Mouse (Mus musculus) heart, embryonic 11.5 days (tissue): Measurements from ENCODE around the gene Mocs2. TPM values are rescaled to one million over a fixed set of nuclear protein-coding genes. Genes with fewer than 3 reads are reported as not detected.
A peak's percentile ranks its signal among the peaks of the same experiment; 100 is the strongest.

Experiments
- ATAC-seq: fragments of 200-750 bp; cut with Nextera tagmentation; replicated peaks from 2 replicates; pipeline ENCODE4 v1.8.0; 2017; ENCODE audit warnings: moderate library complexity; ENCODE audit not compliant: insufficient number of reproducible peaks, low FRiP score, low TSS enrichment
- H3K27ac ChIP-seq: fragments of 300-500 bp; sonication (generic); 2 replicates; pipeline ENCODE4 v1.5.1; 2014; ENCODE audit warnings: mild to moderate bottlenecking, low read depth, low read length
- H3K27me3 ChIP-seq: fragments of 300-500 bp; sonication (generic); 2 replicates; pipeline ENCODE4 v1.6.1; 2014; ENCODE audit warnings: mild to moderate bottlenecking, low read length, mixed read lengths; ENCODE audit not compliant: control insufficient read depth, insufficient read depth
- H3K36me3 ChIP-seq: fragments of 300-500 bp; sonication (generic); 2 replicates; pipeline ENCODE4 v1.6.1; 2014; ENCODE audit warnings: mild to moderate bottlenecking, low read length, moderate library complexity, mixed read lengths; ENCODE audit not compliant: control insufficient read depth, insufficient read depth
- H3K4me1 ChIP-seq: fragments of 300-500 bp; sonication (generic); 2 replicates; pipeline ENCODE4 v1.6.1; 2014; ENCODE audit warnings: low read length; ENCODE audit not compliant: control insufficient read depth, insufficient read depth
- H3K4me2 ChIP-seq: fragments of 300-500 bp; sonication (generic); 2 replicates; pipeline ENCODE4 v1.6.1; 2014; ENCODE audit warnings: mild to moderate bottlenecking, moderate library complexity
- H3K4me3 ChIP-seq: fragments of 300-500 bp; sonication (generic); 2 replicates; pipeline ENCODE4 v1.5.1; 2014; ENCODE audit warnings: low read depth, low read length
- H3K9ac ChIP-seq: fragments of 300-500 bp; sonication (generic); 2 replicates; pipeline ENCODE4 v1.6.1; 2014; ENCODE audit warnings: mild to moderate bottlenecking, low read depth, low read length, moderate library complexity
- H3K9me3 ChIP-seq: fragments of 300-500 bp; sonication (generic); replicated peaks from 2 replicates; pipeline ENCODE4 v1.6.1; 2016; ENCODE audit warnings: low read length; ENCODE audit not compliant: control insufficient read depth
- WGBS: fragments of 180-500 bp; shearing (Covaris S2); extraction: QIAGEN DNeasy Blood & Tissue Kit; methylation state at CpG from one replicate; pipeline ENCODE4 v1.1.7; 2014; ENCODE audit not compliant: insufficient replicate concordance; 5-methylcytosine and 5-hydroxymethylcytosine counted together
- polyA plus RNA-seq: library from polyadenylated mRNA; unstranded; fragments of >200 nt; fragmentation: Nextera tagmentation; extraction: Ambion mirVana; gene quantifications from 2 replicates; pipeline ENCODE4 v1.2.1, GENCODE M21; 2014

Mocs2 gene
- polyA plus RNA-seq, 1 experiment from 2014 or later, result 56.6 TPM

- H3K36me3 ChIP-seq, result no peaks in the 10 kb centered on the region; the same call in 1 of the 2 replicates
Observed at GRCm38 (mm10) chr13:114825377-114825855, 7.4 kb downstream of the Mocs2 start.

GRCm38 (mm10) chr13:114831367-114831833 lies 13.4 kb downstream of the Mocs2 start:
- 77% methylated on average over 4 of the region's 4 CpGs for WGBS
- Histone ChIP-seq H3K4me2 (no peak overlapping the region), H3K9me3 (no peaks in the 10 kb centered on the region), H3K9ac (no peak overlapping the region), H3K4me3 (no peak overlapping the region), H3K27me3 (no peaks in the 10 kb centered on the region), H3K4me1 (no peaks in the 10 kb centered on the region), H3K27ac (no peak overlapping the region), H3K36me3 (no peaks in the 10 kb centered on the region; the same call in 1 of the 2 replicates)
- no peak for ATAC-seq

More at GRCm38 (mm10) chr13:114825377-114825855, 7.4 kb downstream of the Mocs2 start:
- WGBS, result 90% methylated on average over 6 of the region's 6 CpGs
- no peaks in the 10 kb centered on the region for H3K9me3 ChIP-seq
- H3K4me3 ChIP-seq, result no peak overlapping the region
- H3K9ac ChIP-seq, result no peak overlapping the region
- H3K27me3 ChIP-seq, result no peaks in the 10 kb centered on the region
- H3K4me1 ChIP-seq, result no peaks in the 10 kb centered on the region
- no peak overlapping the region for H3K27ac ChIP-seq
- no peak overlapping the region for H3K4me2 ChIP-seq
- ATAC-seq, result no peak

GRCm38 (mm10) chr13:114832761-114833160 lies 14.7 kb downstream of the Mocs2 start:
- Histone ChIP-seq H3K9me3 (no peaks in the 10 kb centered on the region), H3K4me3 (no peak overlapping the region), H3K9ac (no peak overlapping the region), H3K4me2 (no peak overlapping the region), H3K4me1 (no peaks in the 10 kb centered on the region), H3K36me3 (no peaks in the 10 kb centered on the region), H3K27me3 (no peaks in the 10 kb centered on the region), H3K27ac (no peak overlapping the region)
- 66% methylated on average over 5 of the region's 5 CpGs for WGBS
- ATAC-seq, result no peak

- H3K4me2 ChIP-seq, result no peak overlapping the region
- H3K4me1 ChIP-seq, result no peaks in the 10 kb centered on the region
- no peaks in the 10 kb centered on the region for H3K36me3 ChIP-seq
- ATAC-seq, result no peak
- no peak overlapping the region for H3K9ac ChIP-seq
- H3K27ac ChIP-seq, result no peak overlapping the region
- no peaks in the 10 kb centered on the region for H3K9me3 ChIP-seq
- no peaks in the 10 kb centered on the region for H3K27me3 ChIP-seq
- no peak overlapping the region for H3K4me3 ChIP-seq
- 79% methylated on average over 4 of the region's 4 CpGs for WGBS
Observed at GRCm38 (mm10) chr13:114833351-114833750, 15.3 kb downstream of the Mocs2 start.

GRCm38 (mm10) chr13:114834580-114834979 lies 16.5 kb downstream of the Mocs2 start:
- Histone ChIP-seq H3K9ac (no peak overlapping the region), H3K4me1 (0 out of 2 replicates have a peak, but pooled peaks cover 4% of the 10 kb centered on the region), H3K9me3 (no peaks in the 10 kb centered on the region), H3K4me3 (no peak overlapping the region), H3K36me3 (no peaks in the 10 kb centered on the region), H3K4me2 (no peak overlapping the region), H3K27me3 (no peaks in the 10 kb centered on the region), H3K27ac (no peak overlapping the region)
- WGBS, result 59% methylated on average over 2 of the region's 2 CpGs
- ATAC-seq, result no peak

- Histone ChIP-seq H3K36me3 (no peaks in the 10 kb centered on the region), H3K4me3 (no peak overlapping the region), H3K9me3 (no peaks in the 10 kb centered on the region), H3K9ac (no peak overlapping the region), H3K4me1 (0 out of 2 replicates have a peak, but pooled peaks cover 4% of the 10 kb centered on the region), H3K4me2 (no peak overlapping the region), H3K27ac (no peak overlapping the region), H3K27me3 (no peaks in the 10 kb centered on the region)
- no peak for ATAC-seq
- 74% methylated on average over 7 of the region's 7 CpGs for WGBS
Observed at GRCm38 (mm10) chr13:114837061-114837460, 19.0 kb downstream of the Mocs2 start.

- ATAC-seq, result 0 out of 2 replicates have a peak, but pooled peaks have one; percentile 39
- no peaks in the 10 kb centered on the region for H3K9me3 ChIP-seq
- H3K4me2 ChIP-seq, result no peak overlapping the region
- peak overlapping the region; percentile 8; the same call in 1 of the 2 replicates for H3K27ac ChIP-seq
- H3K36me3 ChIP-seq, result no peaks in the 10 kb centered on the region
- H3K4me1 ChIP-seq, result 0 out of 2 replicates have a peak, but pooled peaks cover 4% of the 10 kb centered on the region
- H3K4me3 ChIP-seq, result no peak overlapping the region
- no peaks in the 10 kb centered on the region for H3K27me3 ChIP-seq
- 45% methylated on average over 5 of the region's 5 CpGs for WGBS
- no peak overlapping the region for H3K9ac ChIP-seq
Observed at GRCm38 (mm10) chr13:114838535-114838990, 20.5 kb downstream of the Mocs2 start.

- Histone ChIP-seq H3K9me3 (no peaks in the 10 kb centered on the region), H3K27me3 (no peaks in the 10 kb centered on the region), H3K36me3 (no peaks in the 10 kb centered on the region), H3K4me1 (0 out of 2 replicates have a peak, but pooled peaks cover 4% of the 10 kb centered on the region), H3K27ac (peak overlapping the region; percentile 12; the same call in 1 of the 2 replicates), H3K9ac (no peak overlapping the region), H3K4me2 (no peak overlapping the region), H3K4me3 (no peak overlapping the region)
- no peak for ATAC-seq
- WGBS, result 70% methylated on average over 9 of the region's 9 CpGs
Observed at GRCm38 (mm10) chr13:114839098-114839497, 21.1 kb downstream of the Mocs2 start.

- ATAC-seq, result no peak
- Histone ChIP-seq H3K4me2 (no peak overlapping the region), H3K27me3 (no peaks in the 10 kb centered on the region), H3K27ac (no peak overlapping the region), H3K9ac (no peak overlapping the region), H3K4me3 (no peak overlapping the region), H3K4me1 (0 out of 2 replicates have a peak, but pooled peaks cover 4% of the 10 kb centered on the region), H3K9me3 (no peaks in the 10 kb centered on the region), H3K36me3 (no peaks in the 10 kb centered on the region)
- WGBS, result 79% methylated on average over 4 of the region's 4 CpGs
Observed at GRCm38 (mm10) chr13:114840545-114840944, 22.5 kb downstream of the Mocs2 start.
